Mouse (Mus musculus) frontal cortex, postnatal 14 days (tissue): ENCODE measurements at regions not wholly inside any gene's neighbourhood (a gene's known extent, or its start where the extent isn't known, plus 50 kb on each side); places are given as distances from the start of the nearest gene placed in this dataset.
"Not testable (repeated sequence)": the region's sequence is repeated elsewhere in the genome, so short reads cannot be mapped to it uniquely, and the experiment has no call there.

Source experiments
- DNase-seq, 2 experiments: peaks; one replicate each; pipeline ENCODE4 v3.0.0; 2022; ENCODE audit warnings: low spot score in 2 of 2

GRCm38 (mm10) chr10:99320797-99321196 lies 57.8 kb downstream of the Dusp6 start:
- no peak for DNase-seq

- DNase-seq = peak in 1 of 2 experiments; percentile 44
Measured at GRCm38 (mm10) chr10:99323358-99323757, 60.3 kb downstream of the Dusp6 start.

GRCm38 (mm10) chr10:99327501-99327900 lies 64.5 kb downstream of the Dusp6 start:
- no peak for DNase-seq

GRCm38 (mm10) chr10:99328568-99328967 lies 65.5 kb downstream of the Dusp6 start:
- no peak for DNase-seq

- no peak for DNase-seq
Measured at GRCm38 (mm10) chr10:99329469-99329868, 66.4 kb downstream of the Dusp6 start.

DNA sequence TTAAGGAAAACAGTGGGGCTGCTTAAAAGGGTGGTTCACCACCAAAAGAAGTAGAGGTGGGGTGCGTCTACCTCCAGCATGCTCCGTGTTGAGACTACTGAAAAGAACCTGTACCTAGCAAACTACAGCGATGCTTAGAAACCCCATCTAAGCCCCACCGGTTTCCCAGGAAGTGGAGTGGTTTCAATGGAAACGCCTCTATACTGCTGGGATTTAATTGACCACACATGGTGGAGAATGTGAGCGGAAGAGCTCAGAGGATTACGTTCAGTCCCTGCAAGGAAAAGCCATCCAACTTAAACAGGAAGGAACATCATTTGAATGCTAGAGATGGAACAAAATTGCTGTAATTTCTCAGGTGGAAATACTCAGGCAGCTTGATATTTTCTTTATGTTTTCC lies 67.5 kb downstream of the Dusp6 start:
- no peak for DNase-seq

- no peak for DNase-seq
Measured at GRCm38 (mm10) chr10:99331876-99332275, 68.8 kb downstream of the Dusp6 start.

DNA sequence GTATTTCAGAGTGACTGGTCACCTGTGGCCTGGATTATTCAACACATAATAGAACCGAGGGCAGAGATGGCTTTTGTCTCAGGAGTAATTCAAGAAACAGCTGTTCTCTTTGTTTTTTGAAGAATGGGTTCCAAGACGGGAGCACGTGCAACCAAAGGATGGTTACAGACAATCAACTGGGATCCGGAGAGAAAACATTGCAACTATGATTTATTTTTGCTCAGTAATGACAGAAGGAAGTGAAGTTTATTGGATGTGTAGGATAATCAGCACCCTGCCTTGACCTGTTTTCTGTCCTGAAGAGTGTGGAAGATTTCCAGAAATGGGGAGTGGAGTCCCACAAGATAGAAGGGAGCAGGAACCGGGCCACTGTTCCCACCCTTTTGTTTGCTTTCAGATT lies 70.8 kb downstream of the Dusp6 start:
- no peak for DNase-seq

GRCm38 (mm10) chr10:99336091-99336490 lies 73.1 kb downstream of the Dusp6 start:
- no peak for DNase-seq

DNA sequence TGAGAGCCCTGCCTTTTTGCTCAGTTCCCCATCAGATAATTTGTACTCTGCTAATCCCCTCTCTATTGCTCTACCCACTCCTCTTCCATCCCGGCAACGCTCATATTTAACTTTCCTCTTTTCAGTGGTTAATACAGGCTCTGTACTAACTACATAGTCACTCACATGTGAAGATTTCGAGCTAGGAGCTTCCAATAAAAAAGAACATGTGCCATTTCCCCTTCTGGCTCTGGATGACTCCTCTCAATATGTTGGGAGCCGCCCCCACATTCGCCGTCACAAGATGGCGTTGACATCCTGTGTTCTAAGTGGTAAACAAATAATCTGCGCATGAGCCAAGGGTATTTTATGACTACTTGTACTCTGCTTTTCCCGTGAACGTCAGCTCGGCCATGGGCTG lies 75.8 kb downstream of the Dusp6 start:
- not testable (repeated sequence) for DNase-seq

DNA sequence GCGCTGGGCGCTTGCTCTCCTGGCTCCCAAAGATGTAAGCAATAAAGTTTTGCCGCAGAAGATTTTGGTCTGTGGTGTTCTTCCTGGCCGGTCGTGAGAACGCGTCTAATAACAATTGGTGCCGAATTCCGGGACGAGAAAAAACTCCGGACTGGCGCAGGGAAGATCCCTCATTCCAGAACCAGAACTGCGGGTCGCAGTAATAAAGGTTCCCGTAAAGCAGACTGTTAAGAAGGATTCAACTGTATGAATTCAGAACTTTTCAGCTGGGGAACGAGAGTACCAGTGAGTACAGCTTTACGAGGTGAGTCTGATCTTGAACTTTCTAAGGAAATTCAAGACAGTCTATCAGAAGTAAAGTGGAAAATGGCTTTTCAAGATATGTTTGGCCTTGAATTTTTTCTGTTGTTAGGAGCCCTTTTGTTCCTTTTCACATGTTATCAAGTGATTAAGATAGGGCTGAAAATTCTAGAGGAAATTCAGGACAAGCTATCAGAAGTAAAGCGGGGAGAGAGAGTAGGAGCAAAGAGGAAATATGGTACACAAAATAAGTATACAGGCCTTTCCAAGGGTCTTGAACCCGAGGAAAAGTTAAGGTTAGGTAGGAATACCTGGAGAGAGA lies 76.4 kb downstream of the Dusp6 start:
- peak; percentile 83 to 84 for DNase-seq

GRCm38 (mm10) chr10:99340057-99340456 lies 77.0 kb downstream of the Dusp6 start:
- not testable (repeated sequence) for DNase-seq

DNA sequence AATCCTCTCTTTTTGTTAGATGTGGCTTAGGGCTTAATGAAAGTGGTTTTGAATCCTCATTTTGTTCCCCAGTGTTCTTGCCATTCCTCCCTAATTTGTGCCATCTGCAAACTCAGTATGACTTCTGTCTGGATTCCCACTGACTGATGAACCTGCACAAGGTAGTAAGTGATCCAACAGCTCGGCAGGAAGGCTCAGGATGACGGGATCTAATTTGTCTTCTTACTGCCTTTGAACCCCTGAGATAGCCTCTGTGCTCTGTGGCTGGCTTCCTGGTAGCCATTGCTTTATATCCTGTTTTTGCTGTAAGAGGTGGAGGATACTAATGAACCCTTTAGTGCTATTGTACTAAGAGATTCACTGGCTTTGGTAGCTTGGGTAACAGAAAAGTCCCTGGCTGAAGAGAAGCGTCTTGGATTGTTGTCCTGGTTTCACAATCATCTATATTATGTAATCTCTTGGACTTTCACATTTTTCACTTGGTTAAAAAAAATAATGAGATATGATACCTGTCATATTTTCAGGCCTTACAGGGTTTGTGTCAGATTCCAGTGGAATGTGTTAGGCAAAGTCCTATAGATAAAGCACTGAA lies 86.2 kb downstream of the Dusp6 start:
- DNase-seq = no peak

GRCm38 (mm10) chr10:99353541-99354292 lies 90.7 kb downstream of the Dusp6 start:
- no peak for DNase-seq

DNA sequence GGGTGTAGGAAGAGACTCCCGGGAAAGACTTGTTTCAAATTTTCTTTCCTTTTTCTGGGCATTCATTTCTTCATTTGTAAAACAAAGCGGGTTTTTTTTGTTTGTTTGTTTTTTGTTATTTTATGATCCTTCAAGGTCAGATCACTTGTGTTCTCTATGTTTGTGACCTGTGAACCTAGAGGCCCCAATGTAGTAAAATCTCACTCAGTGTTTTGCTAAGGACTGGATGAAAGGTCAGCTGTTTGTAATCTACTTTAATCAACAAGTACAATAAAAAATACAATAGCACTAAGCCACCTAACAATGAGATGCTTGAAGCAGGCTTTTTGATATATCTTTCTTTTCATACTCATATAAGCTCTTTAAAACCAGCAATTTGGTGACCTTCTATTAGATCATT lies 91.3 kb downstream of the Dusp6 start:
- no peak for DNase-seq

DNA sequence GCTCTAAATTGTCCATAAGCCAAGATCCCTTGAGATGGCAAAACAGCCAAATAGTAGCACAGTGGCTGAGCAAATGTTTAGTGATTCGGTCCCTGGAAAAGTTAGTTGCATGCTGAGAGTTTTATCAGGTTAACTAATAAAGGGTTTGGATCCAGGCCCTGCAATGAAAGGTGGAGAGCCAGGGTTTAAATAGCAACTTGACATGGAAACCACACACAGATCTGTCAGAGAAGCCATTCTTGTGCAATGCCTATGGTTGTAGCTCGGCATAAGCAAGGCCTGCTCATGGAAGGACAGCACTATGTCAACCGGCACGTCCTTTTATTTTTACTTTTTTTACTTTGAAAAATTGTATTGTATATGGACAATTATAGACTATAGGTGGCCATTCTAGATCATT lies 92.3 kb downstream of the Dusp6 start:
- no peak for DNase-seq

DNA sequence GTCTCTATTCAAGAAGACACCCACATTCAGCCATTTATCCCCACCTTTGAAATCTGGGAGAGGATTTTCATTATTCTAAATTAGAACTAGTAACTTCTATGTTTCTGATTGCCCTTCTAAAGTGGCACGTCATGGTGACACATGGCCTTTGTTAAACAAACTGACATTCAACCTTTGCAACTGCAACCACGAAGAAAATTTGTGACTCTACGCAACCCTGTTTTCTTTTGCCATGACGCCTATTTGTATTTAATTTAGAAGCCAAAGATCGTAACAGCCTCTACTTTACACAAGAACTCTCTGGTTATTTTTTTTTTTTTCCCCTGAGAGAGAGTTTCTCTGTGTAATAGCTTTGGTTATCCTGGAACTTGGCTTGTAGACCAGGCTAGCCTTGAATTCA lies 93.2 kb downstream of the Dusp6 start:
- DNase-seq = no peak

DNA sequence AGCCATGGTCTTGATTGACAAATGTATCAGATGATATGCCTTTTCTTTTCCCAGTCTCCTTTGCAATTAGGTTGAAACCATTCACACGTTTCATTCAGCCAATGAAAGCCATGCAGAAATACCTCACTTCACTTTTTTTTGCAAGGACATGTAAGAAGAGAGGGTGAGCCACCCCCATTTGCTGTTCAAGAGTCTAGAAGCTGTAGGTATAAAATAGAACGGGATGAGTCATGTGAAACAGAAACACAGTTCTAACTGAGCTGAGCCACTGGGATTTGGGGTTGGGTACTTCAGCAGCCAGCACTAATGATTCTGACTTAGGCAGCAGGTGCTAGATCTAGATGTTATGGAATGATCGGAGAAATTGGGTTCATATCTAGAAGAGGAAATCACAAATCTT lies 93.9 kb downstream of the Dusp6 start:
- no peak for DNase-seq

GRCm38 (mm10) chr10:99357347-99357746 lies 94.3 kb downstream of the Dusp6 start:
- no peak for DNase-seq

DNA sequence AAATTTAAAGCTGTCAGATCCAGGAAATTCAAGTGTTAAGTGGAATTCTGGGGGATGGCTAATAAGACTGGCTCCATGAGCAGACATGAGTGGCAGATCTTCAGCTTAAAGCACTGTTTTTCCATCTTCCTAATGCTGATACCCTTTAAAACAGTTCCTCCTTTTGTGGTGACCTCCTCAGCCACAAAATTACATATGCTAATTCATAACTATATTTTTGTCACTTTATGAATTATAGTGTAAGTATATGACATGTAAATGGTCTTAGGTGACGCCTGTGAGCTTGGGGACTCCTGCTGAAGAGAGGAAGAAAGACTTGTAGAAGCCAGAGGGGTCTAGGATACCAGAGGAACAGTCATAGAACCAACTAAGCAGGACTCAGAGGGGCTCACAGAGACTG lies 95.2 kb downstream of the Dusp6 start:
- DNase-seq = no peak

DNA sequence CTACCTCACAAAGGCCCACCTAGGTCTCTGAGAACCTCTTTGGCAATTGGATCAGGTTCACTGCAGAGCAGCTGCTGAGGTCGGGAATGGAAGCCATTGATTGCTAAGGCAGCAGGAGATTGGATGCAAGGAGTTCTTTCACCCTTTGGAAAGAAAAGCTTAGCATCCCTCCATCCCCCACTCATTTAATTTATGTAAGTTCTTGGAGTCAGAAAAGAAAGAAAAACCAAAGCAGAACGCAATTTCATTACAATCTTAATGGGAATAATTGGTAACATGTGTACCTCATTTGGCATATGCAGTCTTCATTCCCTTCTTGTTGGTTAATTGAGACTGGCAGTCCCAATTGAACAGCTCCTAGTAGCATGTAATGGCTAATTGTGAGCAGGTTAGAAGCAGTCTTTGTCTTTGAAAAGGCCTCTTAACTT lies 96.4 kb downstream of the Dusp6 start:
- no peak for DNase-seq

- not testable (repeated sequence) for DNase-seq
Measured at GRCm38 (mm10) chr10:99360601-99361000, 97.6 kb downstream of the Dusp6 start.

GRCm38 (mm10) chr10:99366162-99366561 lies 103.1 kb downstream of the Dusp6 start:
- DNase-seq = no peak
